Mouse (Mus musculus) embryonic facial prominence, embryonic 13.5 days (tissue): ENCODE data around the gene Uncx. TPM values are rescaled to one million over a fixed set of nuclear protein-coding genes. Genes with fewer than 3 reads are reported as not detected.

ENCODE experiments used
- ATAC-seq: fragments of 200-750 bp; cut with Nextera tagmentation; 2 replicates; pipeline ENCODE4 v1.8.0; 2017; ENCODE audit warnings: low read depth; ENCODE audit not compliant: insufficient number of reproducible peaks, insufficient read depth, low FRiP score, low TSS enrichment
- H3K27ac ChIP-seq: fragments of 300-500 bp; sonication (generic); 2 replicates; pipeline ENCODE4 v1.5.1; 2015; ENCODE audit warnings: moderate library complexity, mild to moderate bottlenecking, inconsistent platforms
- H3K27me3 ChIP-seq: fragments of 300-500 bp; sonication (generic); 2 replicates; pipeline ENCODE4 v1.6.1; 2015; ENCODE audit warnings: mild to moderate bottlenecking, inconsistent platforms
- H3K36me3 ChIP-seq: fragments of 300-500 bp; sonication (generic); 2 replicates; pipeline ENCODE4 v1.6.1; 2015; ENCODE audit warnings: mild to moderate bottlenecking, inconsistent platforms
- H3K4me1 ChIP-seq: fragments of 300-500 bp; sonication (generic); 2 replicates; pipeline ENCODE4 v1.6.1; 2015; ENCODE audit warnings: inconsistent platforms
- H3K4me2 ChIP-seq: fragments of 300-500 bp; sonication (generic); 2 replicates; pipeline ENCODE4 v1.6.1; 2015; ENCODE audit warnings: moderate library complexity, mild to moderate bottlenecking, inconsistent platforms
- H3K4me3 ChIP-seq: fragments of 300-500 bp; sonication (generic); 2 replicates; pipeline ENCODE4 v1.5.1; 2015; ENCODE audit warnings: mild to moderate bottlenecking, inconsistent platforms
- H3K9ac ChIP-seq: fragments of 300-500 bp; sonication (generic); 2 replicates; pipeline ENCODE4 v1.6.1; 2015; ENCODE audit warnings: mild to moderate bottlenecking, inconsistent platforms
- H3K9me3 ChIP-seq: fragments of 300-500 bp; sonication (generic); 2 replicates; pipeline ENCODE4 v1.6.1; 2016; ENCODE audit warnings: inconsistent platforms
- WGBS: fragments of 180-500 bp; shearing (Covaris S2); methylation state at CpG from one replicate; pipeline ENCODE4 v1.1.7; 2015; ENCODE audit warnings: mixed read lengths; 5-methylcytosine and 5-hydroxymethylcytosine counted together
- polyA plus RNA-seq: library from polyadenylated mRNA; unstranded; fragments of >200 nt; fragmentation: Nextera tagmentation; extraction: Ambion mirVana; gene quantifications from 2 replicates; pipeline ENCODE4 v1.2.1, GENCODE M21; 2015

Gene Uncx
- polyA plus RNA-seq, 1 experiment from 2014 or later, result 2.3 TPM

DNA sequence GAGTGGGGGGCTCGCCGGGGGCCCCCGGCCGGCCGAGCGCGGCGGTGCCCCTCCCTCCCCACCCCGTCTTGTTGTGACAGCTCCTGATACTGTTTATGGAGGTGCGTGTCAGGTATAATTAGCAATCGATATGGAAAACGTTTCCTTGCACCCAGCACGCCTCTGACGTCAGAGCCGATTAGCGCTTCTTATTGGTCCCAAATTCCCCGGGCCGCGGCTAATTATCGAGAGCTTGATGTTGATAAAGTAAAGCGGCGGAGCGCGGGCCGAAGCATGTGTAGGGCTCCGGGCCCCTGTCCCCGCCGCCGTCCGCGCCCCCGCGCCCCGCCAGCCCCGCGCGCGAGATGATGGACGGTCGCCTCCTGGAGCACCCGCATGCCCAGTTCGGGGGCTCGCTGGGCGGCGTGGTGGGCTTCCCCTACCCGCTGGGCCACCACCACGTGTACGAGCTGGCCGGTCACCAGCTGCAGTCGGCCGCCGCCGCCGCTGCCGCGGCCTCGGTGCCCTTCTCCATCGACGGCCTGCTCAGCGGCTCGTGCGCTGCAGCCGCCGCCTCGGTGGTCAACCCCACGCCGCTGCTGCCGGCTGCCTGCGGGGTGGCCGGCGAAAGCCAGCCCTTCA is 466 bp downstream of the Uncx start:
- Histone ChIP-seq H3K9ac (0 out of 2 replicates have a peak overlapping the region, but pooled peaks have one; percentile 40), H3K36me3 (no peaks in the 10 kb centered on the region), H3K4me2 (peak overlapping the region; percentile 36; the same call in 1 of the 2 replicates), H3K9me3 (no peaks in the 10 kb centered on the region), H3K27me3 (peaks cover 98% of the 10 kb centered on the region), H3K27ac (no peak overlapping the region), H3K4me3 (peak overlapping the region; percentile 24), H3K4me1 (peaks cover 21% of the 10 kb centered on the region)
- no peak for ATAC-seq
- under 1% methylated on average over 71 of the region's 71 CpGs for WGBS

DNA sequence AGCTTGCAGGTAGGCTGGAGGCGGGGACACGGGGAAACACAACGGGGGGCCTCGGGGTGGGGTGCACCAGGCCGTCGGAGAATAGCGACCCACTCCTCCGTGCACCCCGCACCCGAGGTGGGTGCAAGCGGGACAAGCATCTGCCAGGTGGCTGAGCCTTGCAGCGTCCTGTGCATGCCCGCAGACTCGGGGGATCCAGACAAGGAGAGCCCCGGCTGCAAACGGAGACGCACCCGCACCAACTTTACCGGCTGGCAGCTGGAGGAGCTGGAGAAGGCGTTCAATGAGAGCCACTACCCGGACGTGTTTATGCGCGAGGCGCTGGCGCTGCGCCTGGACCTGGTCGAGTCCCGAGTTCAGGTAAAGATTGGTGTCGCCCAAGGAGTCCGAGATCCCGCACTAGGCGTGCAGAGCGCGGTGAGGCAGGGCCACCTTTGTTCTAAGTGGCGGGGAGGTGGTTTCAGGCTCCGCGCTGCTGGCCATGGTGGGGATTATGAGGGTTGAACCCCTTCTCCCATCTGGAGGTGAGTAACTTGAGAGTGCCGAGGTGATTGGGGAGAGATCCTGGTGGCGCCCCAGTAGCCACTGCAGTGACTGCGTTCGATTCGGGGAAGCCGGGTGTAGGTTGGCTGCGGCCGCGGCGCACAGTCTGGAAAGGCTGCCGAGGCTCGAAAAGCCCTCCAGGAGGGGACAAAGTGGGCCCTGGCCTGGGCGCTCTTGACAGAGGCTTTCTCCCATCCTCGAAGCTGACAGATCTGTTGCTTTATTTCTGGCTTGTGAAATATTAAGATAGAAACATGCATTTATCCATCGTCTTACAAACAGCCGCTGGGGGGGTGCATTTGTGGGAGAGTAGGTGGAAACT is 1.2 kb downstream of the Uncx start:
- no peak overlapping the region for H3K27ac ChIP-seq
- H3K36me3 ChIP-seq, result no peaks in the 10 kb centered on the region
- H3K4me1 ChIP-seq, result peaks cover 21% of the 10 kb centered on the region
- no peak overlapping the region for H3K4me2 ChIP-seq
- WGBS, result 1% methylated on average over 54 of the region's 54 CpGs
- ATAC-seq, result peak; percentile 16; the same call in 1 of the 2 replicates
- no peaks in the 10 kb centered on the region for H3K9me3 ChIP-seq
- H3K27me3 ChIP-seq, result peaks cover 98% of the 10 kb centered on the region
- peak overlapping the region; percentile 40; the same call in 1 of the 2 replicates for H3K9ac ChIP-seq
- peak overlapping the region; percentile 24; the same call in 1 of the 2 replicates for H3K4me3 ChIP-seq

DNA sequence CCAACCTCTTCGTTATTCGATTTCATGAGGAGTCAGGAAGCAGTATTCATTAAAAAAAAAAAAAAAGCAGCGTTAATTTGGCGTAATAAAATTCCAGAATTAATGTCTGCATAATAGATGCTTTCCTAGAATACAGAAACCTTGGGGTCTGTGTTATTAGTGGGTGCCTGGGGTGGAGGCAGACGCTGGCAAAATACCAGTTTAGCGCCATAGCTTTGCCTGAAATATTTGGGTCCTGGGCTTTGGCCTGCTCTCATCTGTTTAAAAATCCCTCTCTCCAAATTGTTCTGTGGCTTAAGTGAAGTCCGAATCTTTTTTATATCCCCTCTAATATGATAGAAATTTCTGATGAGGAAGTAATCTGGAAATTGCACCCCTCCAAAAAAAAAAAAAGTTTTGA is 1.9 kb downstream of the Uncx start:
- Histone ChIP-seq H3K27ac (no peak overlapping the region), H3K9me3 (no peaks in the 10 kb centered on the region), H3K9ac (no peak overlapping the region), H3K4me2 (no peak overlapping the region), H3K36me3 (no peaks in the 10 kb centered on the region), H3K4me1 (peaks cover 21% of the 10 kb centered on the region), H3K27me3 (peaks cover 98% of the 10 kb centered on the region), H3K4me3 (no peak overlapping the region)
- no peak for ATAC-seq
- 2% methylated on average over 7 of the region's 7 CpGs for WGBS

DNA sequence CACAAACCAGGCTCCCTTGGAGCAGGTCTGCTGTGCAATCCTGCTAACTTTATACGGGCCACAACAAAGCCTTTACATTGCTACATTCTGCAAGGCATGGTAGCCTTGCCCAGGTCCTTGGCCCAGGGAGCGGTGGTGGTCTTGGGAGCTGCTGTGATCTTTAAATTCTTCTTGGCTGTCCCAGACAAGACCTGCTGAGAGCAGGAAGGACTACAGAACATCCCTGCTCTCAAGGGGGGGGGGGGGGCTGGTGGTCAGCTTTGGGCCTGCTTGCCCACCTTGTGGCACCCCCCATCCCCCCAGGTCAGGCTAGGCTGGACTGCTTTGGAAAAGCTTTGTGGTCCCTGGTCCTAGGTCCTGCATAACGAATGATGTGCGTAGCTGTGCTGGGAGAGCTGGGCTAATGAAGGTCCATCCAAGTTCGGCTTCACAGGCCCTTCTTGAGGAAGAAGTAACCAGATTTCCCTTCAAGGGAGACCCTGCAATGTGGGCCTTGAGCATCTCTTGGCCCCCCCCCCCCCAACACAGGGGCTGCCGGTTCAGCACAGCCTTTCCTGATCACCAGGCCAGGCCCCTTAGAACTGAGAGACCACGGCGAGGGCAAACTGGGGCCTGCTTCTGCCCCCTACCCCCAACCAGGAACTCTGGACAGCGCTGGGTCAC is 2.5 kb downstream of the Uncx start:
- peaks cover 19% of the 10 kb centered on the region for H3K4me1 ChIP-seq
- no peak for ATAC-seq
- H3K36me3 ChIP-seq, result no peaks in the 10 kb centered on the region
- no peak overlapping the region for H3K4me2 ChIP-seq
- no peak overlapping the region for H3K27ac ChIP-seq
- H3K9ac ChIP-seq, result no peak overlapping the region
- no peaks in the 10 kb centered on the region for H3K9me3 ChIP-seq
- peaks cover 98% of the 10 kb centered on the region for H3K27me3 ChIP-seq
- H3K4me3 ChIP-seq, result peak overlapping the region; percentile 20; the same call in 1 of the 2 replicates
- WGBS, result 3% methylated on average over 9 of the region's 9 CpGs

DNA sequence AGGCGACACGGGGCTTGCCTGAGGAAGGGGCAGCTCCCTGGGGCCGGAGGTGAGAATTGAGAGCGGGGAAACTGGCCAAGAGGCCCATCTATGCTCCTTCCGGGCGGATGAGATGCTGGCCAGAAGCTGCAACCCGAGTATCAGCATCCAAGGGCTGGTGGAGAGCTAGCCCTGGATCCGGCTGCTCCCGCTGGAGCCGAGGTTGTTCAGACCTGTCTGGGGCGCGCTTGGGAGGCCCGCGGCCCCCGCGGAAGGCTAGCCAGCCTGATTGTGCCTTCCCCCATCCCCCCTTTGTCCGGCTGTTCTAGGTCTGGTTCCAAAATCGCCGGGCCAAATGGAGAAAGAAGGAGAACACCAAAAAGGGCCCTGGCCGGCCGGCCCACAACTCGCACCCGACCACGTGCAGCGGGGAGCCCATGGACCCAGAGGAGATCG is 3.1 kb downstream of the Uncx start:
- H3K36me3 ChIP-seq, result no peaks in the 10 kb centered on the region
- under 1% methylated on average over 26 of the region's 26 CpGs for WGBS
- no peak for ATAC-seq
- no peak overlapping the region for H3K4me2 ChIP-seq
- peaks cover 98% of the 10 kb centered on the region for H3K27me3 ChIP-seq
- H3K4me3 ChIP-seq, result peak overlapping the region; percentile 20; the same call in 1 of the 2 replicates
- no peaks in the 10 kb centered on the region for H3K9me3 ChIP-seq
- H3K4me1 ChIP-seq, result peaks cover 17% of the 10 kb centered on the region
- H3K9ac ChIP-seq, result no peak overlapping the region
- no peak overlapping the region for H3K27ac ChIP-seq

DNA sequence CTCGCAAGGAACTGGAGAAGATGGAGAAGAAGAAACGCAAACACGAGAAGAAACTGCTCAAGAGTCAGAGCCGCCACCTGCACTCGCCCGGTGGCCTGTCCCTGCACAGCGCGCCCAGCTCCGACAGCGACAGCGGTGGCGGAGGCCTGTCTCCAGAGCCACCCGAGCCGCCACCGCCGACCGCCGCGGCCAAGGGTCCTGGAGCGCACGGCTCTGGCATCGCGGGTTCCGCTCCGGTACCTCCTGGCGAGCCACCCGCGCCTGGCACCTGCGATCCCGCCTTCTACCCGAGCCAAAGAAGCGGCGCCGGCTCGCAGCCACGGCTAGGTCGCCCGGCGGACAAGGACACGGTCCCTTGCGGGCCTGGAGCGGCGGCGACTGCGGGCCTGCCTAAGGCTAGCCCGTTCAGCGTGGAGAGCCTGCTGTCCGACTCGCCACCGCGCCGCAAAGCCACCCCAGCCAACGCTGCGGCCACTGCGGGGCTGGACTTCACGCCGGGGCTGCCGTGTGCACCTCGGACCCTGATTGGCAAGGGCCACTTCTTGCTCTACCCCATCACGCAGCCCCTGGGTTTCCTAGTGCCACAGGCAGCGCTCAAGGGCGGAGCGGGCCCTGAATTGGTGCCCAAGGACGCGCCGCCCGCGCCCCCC is 3.6 kb downstream of the Uncx start:
- Histone ChIP-seq H3K4me3 (peak overlapping the region; percentile 20), H3K27ac (no peak overlapping the region)
- WGBS, result 2% methylated on average over 64 of the region's 68 CpGs

DNA sequence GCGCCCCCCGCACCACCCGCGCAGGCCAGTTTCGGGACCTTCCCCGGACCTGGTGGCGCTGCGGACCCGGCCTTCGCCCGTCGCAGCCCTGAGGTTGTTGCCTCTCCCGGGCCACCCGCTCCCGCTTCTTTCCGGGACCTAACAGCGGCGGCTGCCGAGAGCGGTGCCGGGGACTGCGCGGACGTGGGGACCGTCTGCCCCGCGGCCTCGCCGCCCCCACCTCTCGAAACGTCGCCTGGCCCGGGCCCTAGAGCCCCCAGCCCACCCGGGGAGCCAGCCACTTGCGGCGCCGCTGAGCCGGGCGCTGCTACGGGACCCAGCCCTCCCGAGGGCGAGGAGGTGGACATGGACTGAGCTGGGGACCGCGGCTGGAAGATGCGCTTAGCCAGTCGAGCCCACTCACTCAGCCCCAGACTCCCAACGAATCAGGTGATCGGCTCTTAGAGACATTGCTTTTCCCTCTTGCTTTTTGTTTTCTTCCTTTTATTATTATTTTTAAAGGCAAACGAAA is 4.2 kb downstream of the Uncx start:
- Histone ChIP-seq H3K4me2 (0 out of 2 replicates have a peak overlapping the region, but pooled peaks have one; percentile 5), H3K4me3 (peak overlapping the region; percentile 20; the same call in 1 of the 2 replicates), H3K9ac (no peak overlapping the region), H3K27me3 (peaks cover 98% of the 10 kb centered on the region), H3K4me1 (peaks cover 17% of the 10 kb centered on the region), H3K27ac (no peak overlapping the region), H3K36me3 (no peaks in the 10 kb centered on the region), H3K9me3 (no peaks in the 10 kb centered on the region)
- under 1% methylated on average over 45 of the region's 49 CpGs for WGBS
- ATAC-seq, result 0 out of 2 replicates have a peak, but pooled peaks have one; percentile 2

More for the DNA sequence above, 3.6 kb downstream of the Uncx start:
- Histone ChIP-seq H3K4me1 (peaks cover 17% of the 10 kb centered on the region), H3K27me3 (peaks cover 98% of the 10 kb centered on the region), H3K36me3 (no peaks in the 10 kb centered on the region), H3K9ac (no peak overlapping the region), H3K4me2 (peak overlapping the region; percentile 5; the same call in 1 of the 2 replicates), H3K9me3 (no peaks in the 10 kb centered on the region)
- no peak for ATAC-seq

DNA sequence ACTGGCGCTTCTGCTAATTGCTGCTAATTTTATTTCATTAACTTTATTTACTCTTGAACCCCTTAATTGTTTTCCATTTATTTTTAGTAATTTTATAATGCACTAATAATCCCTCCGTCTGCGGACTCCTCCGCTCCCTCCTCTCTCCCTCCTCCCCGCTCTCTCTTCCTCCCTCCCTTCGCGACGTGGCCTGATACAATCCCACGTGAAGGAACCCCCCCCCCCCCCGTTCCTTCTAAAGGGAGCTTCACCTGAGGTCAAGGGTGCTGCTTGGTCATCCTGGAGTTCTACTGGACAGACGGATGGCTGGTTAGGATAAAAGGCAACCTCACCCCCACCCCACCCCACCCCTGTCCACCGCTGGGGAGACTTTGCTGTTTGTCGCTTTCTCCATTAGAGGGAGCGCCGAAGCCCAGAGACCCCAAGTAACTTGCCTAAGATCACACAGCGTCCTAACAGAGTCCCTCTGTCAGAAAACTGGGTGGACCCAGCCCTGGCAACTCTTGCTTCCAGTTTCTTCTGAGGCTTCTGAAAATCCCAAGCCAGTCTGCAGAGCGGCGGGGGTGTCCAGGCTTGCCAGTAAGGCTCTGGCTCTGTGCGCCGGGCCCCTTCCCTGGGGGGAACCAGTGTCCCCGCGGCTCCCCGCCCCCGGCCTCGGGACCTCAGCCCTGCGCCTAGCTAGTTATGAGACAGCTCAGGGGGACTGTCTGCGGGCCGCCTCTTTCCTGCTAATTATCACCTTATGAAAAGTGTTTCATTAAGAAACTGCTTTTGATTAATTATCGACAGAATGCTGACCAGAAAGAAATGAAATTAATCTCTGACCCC is 10.4 kb downstream of the Uncx start:
- no peaks in the 10 kb centered on the region for H3K36me3 ChIP-seq
- H3K9ac ChIP-seq, result no peak overlapping the region
- no peaks in the 10 kb centered on the region for H3K9me3 ChIP-seq
- ATAC-seq, result no peak
- H3K27me3 ChIP-seq, result peaks cover 100% of the 10 kb centered on the region
- H3K27ac ChIP-seq, result no peak overlapping the region
- H3K4me1 ChIP-seq, result peaks cover 12% of the 10 kb centered on the region
- no peak overlapping the region; the same call in 1 of the 2 replicates for H3K4me3 ChIP-seq
- H3K4me2 ChIP-seq, result no peak overlapping the region
- WGBS, result 3% methylated on average over 29 of the region's 29 CpGs

DNA sequence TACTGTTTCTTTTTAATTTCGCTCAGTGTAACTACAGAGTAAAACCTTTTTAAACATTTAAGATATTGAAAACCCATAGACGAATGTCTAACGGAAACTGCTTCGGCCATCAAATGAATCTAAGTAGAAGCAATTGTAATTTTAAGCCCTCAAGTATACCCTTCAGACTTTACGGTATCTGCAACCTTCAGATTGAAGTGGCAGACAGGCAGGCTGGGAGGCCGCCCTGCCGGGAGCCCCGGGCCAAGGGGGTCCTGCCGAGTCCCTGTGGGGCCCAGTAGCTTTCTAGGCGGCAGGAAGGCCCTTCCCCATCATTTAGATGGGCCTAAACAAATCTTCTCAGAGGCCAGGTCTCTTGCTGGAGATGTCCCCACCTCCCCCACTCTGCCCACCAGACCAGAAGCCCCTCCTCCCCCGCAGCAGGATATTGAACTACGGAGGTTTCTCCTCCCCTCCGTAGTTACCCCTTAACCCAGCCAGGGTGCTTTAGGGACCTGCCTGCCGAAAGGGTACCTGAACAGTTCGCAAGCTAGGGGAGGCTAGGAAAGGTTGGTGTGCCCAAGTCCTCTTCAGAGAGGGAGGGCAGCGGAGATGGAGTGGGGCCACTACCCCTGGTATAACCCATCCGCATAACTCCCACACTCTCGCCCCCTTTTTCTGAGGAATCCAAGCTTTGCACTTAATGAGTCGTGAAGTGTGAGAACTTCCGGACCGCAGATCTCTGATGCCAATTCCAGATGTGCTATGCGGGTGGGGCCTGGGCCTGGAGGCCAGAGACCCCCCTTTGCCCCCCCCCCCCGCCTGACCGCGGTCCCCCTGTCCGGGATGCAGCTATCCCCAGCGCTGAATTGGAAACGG is 11.4 kb downstream of the Uncx start:
- H3K27me3 ChIP-seq, result peaks cover 100% of the 10 kb centered on the region
- no peaks in the 10 kb centered on the region for H3K9me3 ChIP-seq
- H3K36me3 ChIP-seq, result no peaks in the 10 kb centered on the region
- no peak overlapping the region for H3K4me3 ChIP-seq
- WGBS, result under 1% methylated on average over 28 of the region's 28 CpGs
- no peak for ATAC-seq
- H3K9ac ChIP-seq, result no peak overlapping the region
- H3K4me2 ChIP-seq, result no peak overlapping the region
- H3K27ac ChIP-seq, result no peak overlapping the region
- peaks cover 12% of the 10 kb centered on the region for H3K4me1 ChIP-seq
